Comparison of ENCODE assay signal across 8 mouse cellular contexts in genomic region chr17:71616319-71617032, GRCm38 (mm10). TPM values are rescaled to one million over a fixed set of nuclear protein-coding genes. Genes with fewer than 3 reads are reported as not detected.
DNase-seq lines count a peak whose midpoint lies in the region; ATAC-seq lines count a peak whose summit lies in the region.

No protein-coding gene starts in this region.

- no peak overlapping the region for H3K27ac ChIP-seq in forebrain, embryonic 14.5 days (ENCODE audit: low read depth, low read length)
- peak overlapping the region; percentile 81 for H3K27ac ChIP-seq in hindbrain, embryonic 16.5 days (ENCODE audit: low read depth, low read length)
- peak overlapping the region; percentile 69 for H3K27ac ChIP-seq in liver, embryonic 15.5 days (replicated peaks)

- under 1% methylated on average over 60 of the region's 73 CpGs for WGBS in forebrain, embryonic 14.5 days
- under 1% methylated on average over 40 of the region's 73 CpGs for WGBS in hindbrain, embryonic 16.5 days
- under 1% methylated on average over 73 of the region's 73 CpGs for WGBS in liver, embryonic 15.5 days (ENCODE audit: insufficient replicate concordance)

- H3K27me3 ChIP-seq in forebrain, embryonic 14.5 days (replicated peaks; ENCODE audit: control insufficient read depth, insufficient read depth, low read length): no peaks in the 10 kb centered on the region
- H3K27me3 ChIP-seq in hindbrain, embryonic 16.5 days (replicated peaks; ENCODE audit: control insufficient read depth, insufficient read depth, low read length): no peaks in the 10 kb centered on the region
- no peaks in the 10 kb centered on the region for H3K27me3 ChIP-seq in liver, embryonic 15.5 days

- 0 out of 2 replicates have a peak, but pooled peaks cover 3% of the 10 kb centered on the region for H3K36me3 ChIP-seq in forebrain, embryonic 14.5 days (ENCODE audit: control insufficient read depth, insufficient read depth, low read length)
- H3K36me3 ChIP-seq in hindbrain, embryonic 16.5 days (ENCODE audit: control insufficient read depth, insufficient read depth, low read length): no peaks in the 10 kb centered on the region
- H3K36me3 ChIP-seq in liver, embryonic 15.5 days (replicated peaks): peaks cover 8% of the 10 kb centered on the region; the same call in 1 of the 2 replicates

- H3K4me3 ChIP-seq in forebrain, embryonic 14.5 days (ENCODE audit: low read depth, low read length): peak overlapping the region; percentile 100
- H3K4me3 ChIP-seq in hindbrain, embryonic 16.5 days (ENCODE audit: low read length): peak overlapping the region; percentile 100
- peak overlapping the region; percentile 97 for H3K4me3 ChIP-seq in liver, embryonic 15.5 days (replicated peaks)

- peak overlapping the region; percentile 91 for H3K9ac ChIP-seq in forebrain, embryonic 14.5 days (ENCODE audit: low read length)
- peak overlapping the region; percentile 89 for H3K9ac ChIP-seq in hindbrain, embryonic 16.5 days (ENCODE audit: low read depth, low read length)
- H3K9ac ChIP-seq in liver, embryonic 15.5 days: peak overlapping the region; percentile 85

- peak; percentile 79 for ATAC-seq in forebrain, embryonic 14.5 days
- peak; percentile 87 for ATAC-seq in hindbrain, embryonic 16.5 days
- peak; percentile 55 for ATAC-seq in liver, embryonic 15.5 days (ENCODE audit: insufficient read depth)

- peaks cover 11% of the 10 kb centered on the region; the same call in 1 of the 2 replicates for H3K4me1 ChIP-seq in forebrain, embryonic 14.5 days (ENCODE audit: control insufficient read depth, insufficient read depth, low read length)
- H3K4me1 ChIP-seq in hindbrain, embryonic 16.5 days (ENCODE audit: control insufficient read depth, insufficient read depth, low read depth, low read length): peaks cover 16% of the 10 kb centered on the region
- peaks cover 51% of the 10 kb centered on the region for H3K4me1 ChIP-seq in liver, embryonic 15.5 days (replicated peaks)

- no peaks in the 10 kb centered on the region for H3K9me3 ChIP-seq in forebrain, embryonic 14.5 days (replicated peaks; ENCODE audit: control insufficient read depth, low read length)
- H3K9me3 ChIP-seq in hindbrain, embryonic 16.5 days (ENCODE audit: control insufficient read depth, low read length): no peaks in the 10 kb centered on the region
- no peaks in the 10 kb centered on the region for H3K9me3 ChIP-seq in liver, embryonic 15.5 days (replicated peaks)

- DNase-seq in adrenal gland, adult (ENCODE audit: inconsistent age in 2 of 2, low spot score in 1 of 2): peak; percentile 36 to 71
- DNase-seq in adrenal gland, adult 8-10 months: no peak
- DNase-seq in urinary bladder, postnatal 25 days (ENCODE audit: low spot score): peak; percentile 27
- no peak for DNase-seq in urinary bladder, adult 2 months (ENCODE audit: low spot score)
- peak; percentile 15 for DNase-seq in forebrain, embryonic 14.5 days (ENCODE audit: low spot score)
- peak; percentile 32 for DNase-seq in retina, postnatal 1 day

- peak overlapping the region; percentile 84 for H3K4me2 ChIP-seq in forebrain, embryonic 14.5 days (ENCODE audit: low read length)
- peak overlapping the region; percentile 90 for H3K4me2 ChIP-seq in hindbrain, embryonic 16.5 days (ENCODE audit: low read length)
- peak overlapping the region; percentile 95 for H3K4me2 ChIP-seq in liver, embryonic 15.5 days

RNA-seq across cellular contexts. Expression of gene Wdr43, which starts 0.8 kb away (rescaled TPM):
- 10 to 100 TPM; 41.7 to 62.5 (median 54.4) TPM for total RNA-seq in adrenal gland, adult 8-10 months (2022)
- 23.5 and 29.3 TPM in 2 replicates for polyA plus RNA-seq in urinary bladder, adult 2 months (2012; rRNA removed)
- 56.6 and 63.7 TPM in 2 replicates for polyA plus RNA-seq in forebrain, embryonic 14.5 days (2014; fragmentation: Nextera tagmentation; extraction: Ambion mirVana)
- polyA plus RNA-seq in hindbrain, embryonic 16.5 days (2015; fragmentation: Nextera tagmentation; extraction: Ambion mirVana): 39.7 and 47.1 TPM in 2 replicates
- polyA plus RNA-seq in liver, embryonic 15.5 days (2015; fragmentation: Nextera tagmentation; extraction: Ambion mirVana): 32.9 and 33.3 TPM in 2 replicates

RNA-seq across cellular contexts. Expression of gene Togaram2, which starts 56.6 kb away (rescaled TPM):
- total RNA-seq in adrenal gland, adult 8-10 months (2022): under 1 TPM in 2 of 4 experiments, not detected in 2; 0.19 to 0.28 TPM
- polyA plus RNA-seq in urinary bladder, adult 2 months (2012; rRNA removed): 0.33 and 0.34 TPM in 2 replicates
- 0.23 and 0.24 TPM in 2 replicates for polyA plus RNA-seq in forebrain, embryonic 14.5 days (2014; fragmentation: Nextera tagmentation; extraction: Ambion mirVana)
- 0.82 and 0.89 TPM in 2 replicates for polyA plus RNA-seq in hindbrain, embryonic 16.5 days (2015; fragmentation: Nextera tagmentation; extraction: Ambion mirVana)
- polyA plus RNA-seq in liver, embryonic 15.5 days (2015; fragmentation: Nextera tagmentation; extraction: Ambion mirVana): 0.16 TPM in 1 of 2 replicates, not detected in the other

Comparison
In these comparisons a context has a peak if more than half of its experiments do, and no peak if none do; other contexts are left out.
1. DNase-seq: peak in adrenal gland, adult (2 of 2), urinary bladder, postnatal 25 days (single experiment), forebrain, embryonic 14.5 days (single experiment) and retina, postnatal 1 day (single experiment); none in adrenal gland, adult 8-10 months (single experiment) and urinary bladder, adult 2 months (single experiment).
2. Peak in every context shown above with its lines, with median percentiles within 50 percentile points of each other: ATAC-seq, H3K4me2 ChIP-seq, H3K4me3 ChIP-seq and H3K9ac ChIP-seq.